Mouse (Mus musculus): ENCODE data around the gene Uhrf1. TPM values are rescaled to one million over a fixed set of nuclear protein-coding genes. Genes with fewer than 3 reads are reported as not detected.
"Not testable (repeated sequence)": the region's sequence is repeated elsewhere in the genome, so short reads cannot be mapped to it uniquely, and the experiment has no call there.

Gene Uhrf1
- 7.6 and 16.3 TPM in 2 replicates for polyA plus RNA-seq (2012; rRNA removed)

GRCm38 (mm10) chr17:56303160-56303846 lies at the start of gene Uhrf1:
Uhrf1 (plus strand) TSS chr17:56303321.
- H3K36me3 ChIP-seq (ENCODE audit: control insufficient read depth, insufficient read depth, low read length) = no peaks in the 10 kb centered on the region
- H3K4me1 ChIP-seq (ENCODE audit: control insufficient read depth, insufficient read depth, insufficient read length, low read length) = peaks cover 22% of the 10 kb centered on the region
- H3K27ac ChIP-seq (ENCODE audit: insufficient read depth, low read depth, low read length) = peak within 1 kb of the TSS; percentile 31
- no peak for TF ChIP-seq CTCF (IDR thresholded peaks at IDR 0.05; ENCODE audit: extremely low read depth, insufficient read length, insufficient replicate concordance, low read depth, low read length)
- TF ChIP-seq POLR2A (IDR thresholded peaks at IDR 0.05; ENCODE audit: low read depth, low read length) = no peak
- peak within 1 kb of the TSS; percentile 82 for H3K4me3 ChIP-seq (ENCODE audit: low read depth, low read length)
- no peaks in the 10 kb centered on the region for H3K27me3 ChIP-seq (ENCODE audit: control insufficient read depth, insufficient read depth, low read length)
- WGBS = under 1% methylated on average over 43 of the region's 43 CpGs

GRCm38 (mm10) chr17:56254695-56255094 lies 48.4 kb upstream of the Uhrf1 start:
- 84% methylated on average over 4 of the region's 4 CpGs for WGBS

GRCm38 (mm10) chr17:56255429-56255828 lies 47.7 kb upstream of the Uhrf1 start:
- peaks cover 18% of the 10 kb centered on the region for H3K36me3 ChIP-seq (ENCODE audit: control insufficient read depth, insufficient read depth, low read length)
- H3K27me3 ChIP-seq (ENCODE audit: control insufficient read depth, insufficient read depth, low read length) = no peaks in the 10 kb centered on the region
- H3K4me3 ChIP-seq (ENCODE audit: low read depth, low read length) = no peak overlapping the region
- H3K4me1 ChIP-seq (ENCODE audit: control insufficient read depth, insufficient read depth, insufficient read length, low read length) = peaks cover 19% of the 10 kb centered on the region
- TF ChIP-seq POLR2A (IDR thresholded peaks at IDR 0.05; ENCODE audit: low read depth, low read length) (no peak), CTCF (IDR thresholded peaks at IDR 0.05; ENCODE audit: extremely low read depth, insufficient read length, insufficient replicate concordance, low read depth, low read length) (no peak)
- 20% methylated on average over 9 of the region's 9 CpGs for WGBS
- H3K27ac ChIP-seq (ENCODE audit: insufficient read depth, low read depth, low read length) = no peak overlapping the region

More at GRCm38 (mm10) chr17:56254695-56255094, 48.4 kb upstream of the Uhrf1 start:
- Histone ChIP-seq H3K27ac (ENCODE audit: insufficient read depth, low read depth, low read length) (no peak overlapping the region), H3K27me3 (ENCODE audit: control insufficient read depth, insufficient read depth, low read length) (no peaks in the 10 kb centered on the region), H3K4me3 (ENCODE audit: low read depth, low read length) (no peak overlapping the region), H3K36me3 (ENCODE audit: control insufficient read depth, insufficient read depth, low read length) (peaks cover 10% of the 10 kb centered on the region), H3K4me1 (ENCODE audit: control insufficient read depth, insufficient read depth, insufficient read length, low read length) (peaks cover 17% of the 10 kb centered on the region)
- TF ChIP-seq POLR2A (IDR thresholded peaks at IDR 0.05; ENCODE audit: low read depth, low read length) = no peak
- TF ChIP-seq CTCF (IDR thresholded peaks at IDR 0.05; ENCODE audit: extremely low read depth, insufficient read length, insufficient replicate concordance, low read depth, low read length) = no peak

GRCm38 (mm10) chr17:56255863-56256238 lies 47.3 kb upstream of the Uhrf1 start:
- Histone ChIP-seq H3K4me3 (ENCODE audit: low read depth, low read length) (peak overlapping the region; percentile 62), H3K4me1 (ENCODE audit: control insufficient read depth, insufficient read depth, insufficient read length, low read length) (peaks cover 19% of the 10 kb centered on the region), H3K36me3 (ENCODE audit: control insufficient read depth, insufficient read depth, low read length) (peaks cover 21% of the 10 kb centered on the region), H3K27ac (ENCODE audit: insufficient read depth, low read depth, low read length) (peak overlapping the region; percentile 93), H3K27me3 (ENCODE audit: control insufficient read depth, insufficient read depth, low read length) (no peaks in the 10 kb centered on the region)
- WGBS = under 1% methylated on average over 32 of the region's 32 CpGs
- peak; percentile 30; the same call in 1 of the 2 replicates for TF ChIP-seq POLR2A (IDR thresholded peaks at IDR 0.05; ENCODE audit: low read depth, low read length)
- peak; percentile 95 for TF ChIP-seq CTCF (IDR thresholded peaks at IDR 0.05; ENCODE audit: extremely low read depth, insufficient read length, insufficient replicate concordance, low read depth, low read length)

GRCm38 (mm10) chr17:56256239-56256881 lies 46.8 kb upstream of the Uhrf1 start, which contains the start of gene Fem1a:
Fem1a (plus strand) TSS chr17:56256810.
- H3K4me3 ChIP-seq (ENCODE audit: low read depth, low read length) = peak within 1 kb of the TSS; percentile 66
- H3K27me3 ChIP-seq (ENCODE audit: control insufficient read depth, insufficient read depth, low read length) = no peaks in the 10 kb centered on the region
- peaks cover 26% of the 10 kb centered on the region for H3K36me3 ChIP-seq (ENCODE audit: control insufficient read depth, insufficient read depth, low read length)
- peaks cover 17% of the 10 kb centered on the region for H3K4me1 ChIP-seq (ENCODE audit: control insufficient read depth, insufficient read depth, insufficient read length, low read length)
- TF ChIP-seq CTCF (IDR thresholded peaks at IDR 0.05; ENCODE audit: extremely low read depth, insufficient read length, insufficient replicate concordance, low read depth, low read length) (no peak), POLR2A (IDR thresholded peaks at IDR 0.05; ENCODE audit: low read depth, low read length) (peak; percentile 53; the same call in 1 of the 2 replicates)
- H3K27ac ChIP-seq (ENCODE audit: insufficient read depth, low read depth, low read length) = peak within 1 kb of the TSS; percentile 93
- 1% methylated on average over 28 of the region's 28 CpGs for WGBS

GRCm38 (mm10) chr17:56257181-56257894 lies 45.8 kb upstream of the Uhrf1 start:
- Histone ChIP-seq H3K36me3 (ENCODE audit: control insufficient read depth, insufficient read depth, low read length) (peaks cover 32% of the 10 kb centered on the region), H3K27me3 (ENCODE audit: control insufficient read depth, insufficient read depth, low read length) (no peaks in the 10 kb centered on the region), H3K4me1 (ENCODE audit: control insufficient read depth, insufficient read depth, insufficient read length, low read length) (peaks cover 17% of the 10 kb centered on the region), H3K27ac (ENCODE audit: insufficient read depth, low read depth, low read length) (peak overlapping the region; percentile 14), H3K4me3 (ENCODE audit: low read depth, low read length) (peak overlapping the region; percentile 66)
- WGBS = 4% methylated on average over 58 of the region's 58 CpGs
- TF ChIP-seq CTCF (IDR thresholded peaks at IDR 0.05; ENCODE audit: extremely low read depth, insufficient read length, insufficient replicate concordance, low read depth, low read length) = no peak
- TF ChIP-seq POLR2A (IDR thresholded peaks at IDR 0.05; ENCODE audit: low read depth, low read length) = no peak

GRCm38 (mm10) chr17:56258269-56258668 lies 44.9 kb upstream of the Uhrf1 start:
- Histone ChIP-seq H3K4me3 (ENCODE audit: low read depth, low read length) (peak overlapping the region; percentile 66; the same call in 1 of the 2 replicates), H3K4me1 (ENCODE audit: control insufficient read depth, insufficient read depth, insufficient read length, low read length) (peaks cover 17% of the 10 kb centered on the region), H3K36me3 (ENCODE audit: control insufficient read depth, insufficient read depth, low read length) (peaks cover 34% of the 10 kb centered on the region)
- H3K27me3 ChIP-seq (ENCODE audit: control insufficient read depth, insufficient read depth, low read length); H3K27ac ChIP-seq (ENCODE audit: insufficient read depth, low read depth, low read length): not testable (repeated sequence)
- WGBS = 87% methylated on average over 19 of the region's 19 CpGs

GRCm38 (mm10) chr17:56258812-56259211 lies 44.3 kb upstream of the Uhrf1 start:
- not testable (repeated sequence) for H3K27ac ChIP-seq (ENCODE audit: insufficient read depth, low read depth, low read length); H3K4me3 ChIP-seq (ENCODE audit: low read depth, low read length); H3K27me3 ChIP-seq (ENCODE audit: control insufficient read depth, insufficient read depth, low read length)
- H3K4me1 ChIP-seq (ENCODE audit: control insufficient read depth, insufficient read depth, insufficient read length, low read length) = peaks cover 17% of the 10 kb centered on the region
- 59% methylated on average over 2 of the region's 2 CpGs for WGBS
- peaks cover 34% of the 10 kb centered on the region for H3K36me3 ChIP-seq (ENCODE audit: control insufficient read depth, insufficient read depth, low read length)

Data from small intestine, adult 2 months (tissue).